Mouse (Mus musculus) R1 (cell line): ENCODE measurements around the gene Reep6.
A peak's percentile ranks its signal among the peaks of the same experiment; 100 is the strongest.

Experiments
- DNase-seq: peaks from one replicate; pipeline ENCODE4 v3.0.0-alpha.2; 2018; ENCODE audit warnings: low read depth, low spot score

Reep6 gene

DNA sequence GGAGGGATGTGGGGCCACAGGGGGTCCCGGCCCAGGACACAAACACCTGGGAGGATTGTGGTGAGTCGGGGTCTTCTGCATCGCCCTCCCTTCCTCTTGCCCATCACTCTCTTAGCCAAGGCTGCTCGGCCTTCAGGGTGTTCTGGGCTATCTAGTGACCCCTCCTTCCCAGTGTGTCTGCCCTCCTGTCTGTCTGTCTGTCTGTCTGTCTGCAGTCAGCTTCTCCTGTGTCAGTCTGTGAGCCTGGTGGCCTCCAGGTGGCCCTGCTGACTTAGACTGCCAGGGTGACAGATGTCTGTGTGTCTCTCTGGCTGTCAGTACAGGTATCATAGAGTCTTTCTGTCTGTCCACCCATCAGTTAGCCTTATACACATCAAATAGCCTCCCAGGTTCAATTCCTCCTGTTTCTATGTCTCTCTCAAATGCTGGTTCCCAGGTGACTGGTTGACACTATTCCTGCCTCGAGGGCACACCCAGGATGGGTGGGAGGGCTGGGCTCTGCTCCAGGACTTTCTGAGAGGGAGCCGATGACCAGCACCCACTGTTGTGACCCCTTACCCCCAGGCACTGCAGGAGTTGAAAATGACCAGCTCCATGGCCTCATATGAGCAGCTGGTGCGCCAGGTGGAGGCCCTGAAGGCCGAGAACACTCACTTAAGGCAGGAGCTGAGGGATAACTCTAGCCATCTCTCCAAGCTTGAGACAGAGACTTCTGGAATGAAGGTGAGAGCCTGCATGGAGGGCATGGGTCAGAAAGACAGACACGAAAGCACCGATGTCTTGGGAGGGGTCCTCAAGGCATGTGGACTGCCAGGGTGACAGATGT, 28.3 kb upstream of the Reep6 start:
- DNase-seq: no peak

DNA sequence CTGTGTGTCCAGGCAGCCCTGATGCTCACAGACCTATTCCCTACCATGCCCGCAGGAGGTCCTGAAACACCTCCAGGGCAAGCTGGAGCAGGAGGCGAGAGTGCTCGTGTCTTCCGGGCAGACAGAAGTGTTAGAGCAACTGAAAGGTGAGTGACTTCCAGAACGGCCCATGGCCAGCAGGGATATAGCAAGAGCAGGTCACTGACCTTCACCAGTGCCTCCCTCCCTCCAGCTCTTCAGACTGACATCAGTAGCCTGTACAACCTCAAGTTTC, 27.7 kb upstream of the Reep6 start:
- no peak for DNase-seq

DNA sequence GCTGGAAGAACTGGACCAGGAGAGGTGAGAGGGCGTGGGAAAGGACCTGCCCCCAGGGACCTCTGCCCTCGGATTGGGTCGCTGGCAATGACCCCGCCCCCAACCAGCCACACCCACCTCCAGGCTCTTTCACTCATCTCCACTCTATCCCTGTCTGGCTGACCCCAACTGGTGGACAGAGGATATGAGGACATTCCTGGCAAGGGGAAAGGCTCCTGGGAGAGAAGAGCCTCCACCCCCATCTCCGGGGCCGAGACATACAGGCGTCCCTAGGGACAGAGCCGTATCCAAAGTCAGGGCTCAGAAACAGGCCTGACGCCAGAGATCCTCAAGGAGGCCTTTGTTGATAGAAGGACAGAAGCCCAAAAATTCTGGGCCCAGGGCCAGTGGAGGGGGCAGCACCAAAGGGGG, 27.3 kb upstream of the Reep6 start:
- DNase-seq: peak; percentile 62

DNA sequence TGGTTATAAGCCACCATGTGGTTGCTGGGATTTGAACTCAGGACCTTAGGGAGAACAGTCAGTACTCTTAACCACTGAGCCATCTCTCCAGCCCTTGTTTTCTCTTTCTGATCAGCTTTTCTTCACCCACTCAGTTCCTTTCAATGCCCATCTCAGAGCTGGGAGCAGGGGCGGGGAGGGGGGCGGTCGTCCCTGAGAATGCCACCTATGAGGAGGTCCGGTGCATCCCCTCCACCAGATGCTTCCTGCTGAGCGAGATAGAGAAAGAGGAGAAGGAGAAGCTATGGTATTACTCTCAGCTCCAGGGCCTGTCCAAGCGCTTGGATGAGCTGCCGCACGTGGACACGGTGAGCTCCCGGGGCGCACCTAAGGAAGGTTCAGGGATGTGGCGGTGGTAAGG, 25.3 kb upstream of the Reep6 start:
- DNase-seq: no peak

DNA sequence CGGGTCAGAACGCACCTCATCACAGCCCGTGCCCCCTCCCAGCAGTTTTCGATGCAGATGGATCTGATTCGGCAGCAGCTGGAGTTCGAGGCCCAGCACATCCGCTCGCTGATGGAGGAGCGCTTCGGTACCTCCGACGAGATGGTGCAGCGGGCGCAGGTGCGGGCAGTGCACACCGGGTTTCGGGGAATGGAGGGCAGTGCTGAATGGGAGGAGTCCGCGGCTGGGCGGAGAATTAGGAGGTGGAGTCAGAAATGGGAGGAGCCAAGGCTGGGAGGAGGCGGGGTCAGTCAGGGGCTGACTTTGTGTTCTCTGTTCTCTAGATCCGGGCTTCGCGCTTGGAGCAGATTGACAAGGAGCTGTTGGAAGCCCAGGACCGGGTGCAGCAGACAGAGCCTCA, 24.9 kb upstream of the Reep6 start:
- DNase-seq: peak; percentile 91

DNA sequence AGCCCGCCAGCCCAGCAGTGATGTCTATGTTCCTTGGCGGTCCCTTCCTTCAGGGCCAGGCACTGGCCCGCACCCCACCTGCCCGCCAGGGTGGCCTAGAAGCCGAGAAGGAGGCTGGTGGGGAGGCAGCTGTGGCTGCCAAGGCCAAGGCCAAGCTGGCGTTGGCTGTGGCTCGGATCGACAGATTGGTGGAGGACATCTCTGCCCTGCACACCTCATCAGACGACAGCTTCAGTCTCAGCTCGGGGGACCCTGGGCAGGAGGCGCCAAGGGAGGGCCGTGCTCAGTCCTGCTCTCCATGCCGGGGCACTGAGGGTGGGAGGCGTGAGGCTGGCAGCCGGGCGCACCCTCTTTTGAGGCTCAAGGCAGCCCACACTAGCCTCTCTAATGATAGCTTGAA, 18.2 kb upstream of the Reep6 start:
- no peak for DNase-seq

DNA sequence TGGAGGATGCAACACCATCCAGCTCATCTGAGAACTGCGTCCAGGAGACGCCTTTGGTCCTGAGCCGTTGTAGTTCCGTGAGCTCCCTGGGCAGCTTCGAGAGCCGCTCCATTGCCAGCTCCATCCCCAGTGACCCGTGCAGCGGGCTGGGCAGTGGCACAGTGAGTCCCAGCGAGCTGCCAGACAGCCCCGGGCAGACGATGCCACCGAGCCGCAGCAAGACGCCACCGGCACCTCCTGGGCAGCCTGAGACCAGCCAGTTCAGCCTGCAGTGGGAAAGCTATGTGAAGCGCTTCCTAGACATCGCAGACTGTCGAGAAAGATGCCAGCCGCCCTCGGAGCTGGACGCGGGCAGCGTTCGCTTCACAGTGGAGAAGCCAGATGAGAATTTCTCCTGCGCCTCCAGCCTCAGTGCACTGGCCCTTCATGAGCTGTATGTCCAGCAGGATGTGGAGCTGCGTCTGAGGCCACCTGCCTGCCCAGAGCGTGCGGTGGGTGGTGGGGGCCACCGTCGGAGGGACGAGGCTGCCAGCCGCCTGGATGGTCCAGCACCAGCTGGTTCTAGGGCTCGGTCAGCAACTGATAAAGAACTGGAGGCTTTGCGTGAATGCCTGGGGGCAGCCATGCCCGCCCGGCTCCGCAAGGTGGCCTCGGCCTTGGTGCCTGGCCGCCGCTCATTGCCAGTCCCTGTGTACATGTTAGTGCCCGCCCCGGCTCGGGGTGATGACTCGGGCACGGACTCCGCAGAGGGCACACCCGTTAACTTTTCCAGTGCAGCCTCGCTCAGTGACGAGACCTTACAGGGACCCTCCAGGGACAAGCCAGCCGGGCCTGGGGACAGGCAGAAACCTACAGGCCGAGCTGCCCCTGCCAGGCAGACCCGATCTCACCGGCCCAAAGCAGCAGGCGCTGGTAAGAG, 16.9 kb upstream of the Reep6 start:
- no peak for DNase-seq

DNA sequence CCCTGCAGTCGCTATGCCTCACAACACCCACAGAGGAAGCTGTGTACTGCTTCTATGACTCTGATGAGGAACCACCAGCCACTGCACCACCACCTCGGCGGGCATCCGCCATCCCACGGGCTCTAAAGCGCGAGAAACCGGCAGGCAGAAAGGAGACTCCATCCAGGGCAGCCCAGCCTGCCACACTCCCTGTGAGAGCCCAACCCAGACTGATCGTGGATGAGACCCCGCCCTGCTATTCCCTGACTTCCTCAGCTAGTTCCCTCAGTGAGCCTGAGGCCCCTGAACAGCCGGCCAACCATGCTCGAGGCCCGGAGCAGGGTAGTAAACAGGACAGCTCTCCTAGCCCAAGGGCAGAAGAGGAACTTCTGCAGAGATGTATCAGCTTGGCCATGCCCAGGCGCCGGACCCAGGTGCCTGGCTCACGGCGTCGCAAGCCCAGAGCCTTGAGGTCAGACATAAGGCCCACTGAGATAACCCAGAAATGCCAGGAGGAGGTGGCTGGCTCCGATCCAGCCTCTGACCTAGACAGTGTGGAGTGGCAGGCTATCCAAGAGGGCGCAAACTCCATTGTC, 16.0 kb upstream of the Reep6 start:
- no peak for DNase-seq

DNA sequence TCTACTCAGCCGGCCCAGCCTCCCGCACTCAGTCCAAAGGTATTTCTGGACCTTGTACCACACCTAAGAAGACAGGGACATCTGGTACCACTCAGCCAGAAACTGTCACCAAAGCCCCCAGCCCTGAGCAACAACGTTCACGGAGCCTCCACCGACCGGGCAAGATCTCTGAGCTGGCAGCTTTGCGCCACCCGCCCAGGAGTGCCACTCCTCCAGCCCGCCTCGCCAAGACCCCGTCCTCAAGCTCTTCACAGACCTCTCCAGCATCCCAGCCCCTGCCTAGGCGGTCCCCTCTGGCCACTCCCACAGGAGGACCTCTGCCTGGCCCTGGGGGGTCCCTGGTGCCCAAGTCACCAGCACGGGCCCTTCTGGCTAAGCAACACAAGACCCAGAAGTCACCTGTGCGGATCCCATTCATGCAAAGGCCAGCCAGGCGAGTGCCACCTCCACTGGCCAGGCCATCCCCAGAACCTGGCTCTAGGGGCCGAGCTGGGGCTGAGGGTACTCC, 15.2 kb upstream of the Reep6 start:
- no peak for DNase-seq

DNA sequence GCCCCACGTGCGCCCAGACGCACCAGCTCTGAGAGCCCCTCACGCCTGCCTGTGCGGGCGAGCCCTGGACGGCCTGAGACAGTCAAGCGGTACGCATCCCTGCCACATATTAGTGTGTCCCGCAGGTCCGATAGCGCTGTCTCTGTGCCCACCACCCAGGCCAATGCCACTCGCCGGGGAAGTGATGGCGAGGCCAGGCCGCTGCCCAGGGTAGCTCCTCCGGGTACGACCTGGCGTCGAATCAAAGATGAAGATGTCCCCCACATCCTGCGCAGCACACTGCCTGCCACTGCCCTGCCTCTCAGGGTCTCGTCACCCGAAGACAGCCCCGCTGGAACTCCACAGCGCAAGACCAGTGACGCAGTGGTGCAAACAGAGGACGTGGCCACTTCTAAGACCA, 14.4 kb upstream of the Reep6 start:
- DNase-seq: no peak

DNA sequence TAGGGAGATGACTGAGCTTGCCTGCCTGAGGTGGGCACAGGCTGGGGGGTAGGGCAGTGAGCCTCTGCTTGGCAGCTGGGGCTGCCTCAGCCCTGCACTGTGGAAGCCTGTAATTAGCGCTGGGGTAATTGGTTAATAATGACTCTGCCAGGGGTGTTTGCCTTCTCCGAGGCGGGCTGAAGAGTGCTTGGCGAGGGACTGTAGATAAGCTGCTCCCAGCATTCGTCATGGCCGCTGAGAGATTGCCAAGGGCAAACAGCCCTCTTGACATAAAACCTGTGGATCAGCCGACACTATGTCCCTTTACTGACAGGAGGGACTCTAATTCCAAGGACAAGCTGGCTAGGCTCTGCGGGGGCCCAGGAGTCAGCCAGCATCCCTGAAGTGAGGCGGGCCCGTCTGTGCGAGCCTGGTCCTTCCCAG, 13.4 kb upstream of the Reep6 start:
- no peak for DNase-seq

DNA sequence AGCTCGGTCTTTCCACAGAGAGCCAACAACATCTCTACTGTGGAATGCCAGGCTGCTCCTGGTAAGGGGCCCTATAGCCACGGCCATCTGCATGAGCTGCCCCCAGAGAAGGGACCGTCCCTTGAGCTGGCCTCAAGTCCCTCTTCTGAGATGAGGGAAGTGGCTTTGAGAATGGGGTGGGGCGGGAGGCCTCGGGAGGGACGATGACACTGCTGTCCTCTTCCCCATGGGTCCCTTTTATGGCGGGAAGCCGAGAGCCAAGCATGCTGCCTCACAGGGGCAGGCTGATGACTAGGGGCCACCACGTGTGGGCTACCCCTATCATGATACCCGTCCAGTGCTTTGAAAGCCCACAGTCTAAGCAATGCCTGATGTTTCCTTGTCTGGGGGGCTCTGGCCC, 12.7 kb upstream of the Reep6 start:
- no peak for DNase-seq

DNA sequence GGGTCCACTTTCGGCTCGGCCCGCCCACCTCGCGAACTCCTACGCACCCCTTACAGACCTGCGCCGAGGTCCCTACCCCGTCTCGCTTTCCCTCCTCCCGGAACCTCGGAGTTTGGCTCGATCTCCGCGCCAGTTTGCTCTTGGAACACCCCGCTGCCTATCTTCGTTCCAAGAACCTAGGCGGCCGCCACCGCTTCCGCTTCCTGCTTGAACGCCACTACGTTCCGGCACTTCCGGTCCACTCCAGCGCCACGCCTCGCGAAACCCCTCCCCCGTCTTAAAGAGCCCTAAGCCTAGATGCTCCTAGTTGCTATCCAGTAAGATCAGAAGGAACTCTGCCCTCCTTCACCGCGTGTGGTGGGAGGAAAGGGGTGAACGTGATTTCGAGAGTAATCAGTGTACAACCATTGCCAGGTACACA, 9.4 kb upstream of the Reep6 start, which contains the start of gene 2310011J03Rik:
Gene 2310011J03Rik, minus strand, starts transcription at position 198 of the 421 bp plus-strand sequence.
- DNase-seq: peak; percentile 96

DNA sequence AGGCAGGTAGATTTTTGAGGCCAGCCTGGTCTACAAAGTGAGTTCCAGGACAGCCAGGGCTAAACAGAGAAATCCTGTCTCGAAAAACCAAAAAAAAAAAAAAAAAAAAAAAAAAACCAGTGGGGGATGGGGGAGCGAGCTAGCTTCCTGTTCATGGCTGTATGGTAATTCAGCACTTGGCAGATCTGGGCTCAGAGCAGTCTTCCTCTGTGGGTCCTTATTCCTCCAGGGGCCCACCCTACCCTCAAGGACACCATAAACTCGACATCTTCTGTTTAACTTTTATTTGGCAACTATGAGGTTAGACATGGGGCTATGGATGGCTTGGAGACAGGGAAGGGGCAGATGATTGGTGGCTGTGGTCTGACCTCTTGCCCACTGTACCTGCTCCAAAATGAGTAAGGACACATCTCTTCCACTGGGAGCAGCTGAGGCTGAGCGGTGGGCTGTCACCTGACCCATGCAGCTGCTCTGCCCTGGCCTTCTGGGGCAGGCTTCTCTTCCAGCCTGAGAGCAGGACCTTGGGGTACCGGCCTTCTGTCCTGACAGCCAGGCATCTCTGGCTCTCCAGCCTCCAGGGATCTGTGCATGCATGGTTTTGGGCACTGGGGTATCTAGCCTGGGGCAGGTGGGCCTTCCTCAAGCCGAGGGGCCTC, 8.6 kb upstream of the Reep6 start:
- DNase-seq: no peak

DNA sequence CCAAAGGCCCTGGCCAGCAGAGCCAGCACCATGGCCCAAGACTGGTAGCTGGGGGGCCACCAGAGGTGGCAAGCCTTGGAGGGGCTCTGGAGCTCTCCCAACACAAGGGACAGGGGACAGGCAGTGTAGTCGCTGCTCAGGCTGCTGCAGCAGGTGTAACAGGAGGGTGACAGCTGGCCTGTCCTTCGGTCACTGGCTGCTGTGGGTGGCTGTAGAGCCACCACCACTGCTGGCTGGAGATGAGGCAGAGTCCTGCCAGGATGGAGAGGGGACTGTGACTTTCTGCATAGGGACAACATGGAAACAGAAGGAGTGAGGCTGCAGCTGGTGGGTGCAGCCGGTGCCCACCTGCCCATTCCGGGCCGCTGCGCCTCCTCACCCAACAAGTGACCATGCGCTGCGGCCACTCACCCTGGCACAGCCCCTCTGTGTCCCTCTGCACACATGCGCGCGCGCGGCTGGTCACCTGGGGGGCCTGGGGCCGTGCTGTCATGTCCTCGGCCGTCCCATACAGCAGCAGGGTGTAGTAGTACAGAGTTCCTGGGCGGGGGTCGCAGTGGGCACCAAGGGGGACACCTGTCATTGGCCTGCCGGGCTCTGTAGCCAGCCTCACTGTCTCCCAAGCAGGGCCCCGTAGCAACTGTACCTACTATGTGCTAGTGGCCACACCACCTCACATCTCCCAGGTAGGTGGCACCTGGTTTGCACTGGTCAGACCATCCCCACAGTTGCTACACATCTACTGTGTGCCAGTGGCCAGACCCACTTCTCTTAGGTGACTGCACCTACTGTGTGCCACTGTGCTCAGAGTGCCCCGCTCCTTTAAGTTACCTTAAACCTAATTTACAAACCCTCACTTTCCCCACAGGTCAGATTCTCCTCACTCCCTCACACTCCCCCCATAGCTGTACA, 7.8 kb upstream of the Reep6 start:
- no peak for DNase-seq

DNA sequence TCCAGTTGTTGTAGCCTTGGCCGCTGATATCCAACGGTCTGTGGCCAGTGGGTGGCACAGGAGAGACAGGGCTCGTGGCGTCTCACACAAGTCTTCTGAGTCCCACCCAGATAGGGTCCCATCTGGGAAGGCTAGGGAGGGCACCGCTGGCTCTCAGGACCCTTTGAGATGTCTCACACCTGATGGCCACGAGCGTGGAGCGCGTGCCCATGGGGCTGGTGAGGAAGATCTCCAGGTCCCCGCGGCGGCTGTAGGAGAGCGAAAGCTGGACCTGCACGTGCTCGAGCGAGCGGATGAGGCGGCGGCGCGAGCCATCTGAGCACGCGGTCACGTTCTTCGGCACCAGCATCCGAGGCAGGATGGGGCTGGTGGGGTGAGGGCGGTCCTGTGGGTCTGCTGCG, 6.9 kb upstream of the Reep6 start:
- no peak for DNase-seq

DNA sequence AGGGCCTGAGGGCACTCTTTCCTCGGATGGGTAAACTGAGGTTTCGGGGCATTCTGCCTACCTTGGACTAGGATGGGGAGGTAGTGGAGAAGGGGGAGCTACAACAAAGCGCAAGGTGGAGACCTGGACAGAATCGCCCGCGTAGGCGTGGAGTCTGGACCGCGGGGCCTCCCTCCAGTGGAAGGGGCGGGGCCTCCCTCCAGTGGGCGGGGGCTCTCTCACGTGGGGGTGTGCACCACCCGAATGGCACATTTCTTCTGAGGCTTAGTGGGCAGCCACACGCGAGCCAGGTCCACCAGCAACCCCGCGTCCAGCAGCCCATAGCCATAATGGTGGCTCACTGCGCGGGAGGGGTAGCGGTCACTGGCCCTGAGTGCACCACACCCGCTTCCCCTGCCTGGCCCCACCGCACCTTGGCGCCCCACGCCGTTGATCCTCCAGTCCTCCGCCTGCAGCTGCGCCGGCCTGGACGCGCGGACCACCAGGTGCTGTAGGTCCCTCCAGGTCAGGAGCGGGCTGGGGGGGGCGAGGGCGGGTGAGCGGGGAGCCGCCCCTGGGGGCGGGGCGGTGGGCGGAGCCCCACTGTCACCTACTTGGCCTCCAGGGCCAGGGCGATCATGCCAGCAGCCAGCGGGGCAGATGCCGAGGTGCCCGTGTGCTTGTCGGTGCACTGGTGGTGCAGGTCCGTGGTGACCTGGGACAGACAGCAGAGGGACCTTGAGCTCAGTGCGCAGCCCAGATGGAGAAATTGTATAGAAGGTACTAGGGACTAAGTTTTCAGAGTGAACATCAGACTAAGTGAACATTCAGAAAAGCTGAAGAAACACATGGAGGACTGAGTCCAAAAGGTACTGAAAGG, 6.3 kb upstream of the Reep6 start:
- peak; percentile 66 for DNase-seq

DNA sequence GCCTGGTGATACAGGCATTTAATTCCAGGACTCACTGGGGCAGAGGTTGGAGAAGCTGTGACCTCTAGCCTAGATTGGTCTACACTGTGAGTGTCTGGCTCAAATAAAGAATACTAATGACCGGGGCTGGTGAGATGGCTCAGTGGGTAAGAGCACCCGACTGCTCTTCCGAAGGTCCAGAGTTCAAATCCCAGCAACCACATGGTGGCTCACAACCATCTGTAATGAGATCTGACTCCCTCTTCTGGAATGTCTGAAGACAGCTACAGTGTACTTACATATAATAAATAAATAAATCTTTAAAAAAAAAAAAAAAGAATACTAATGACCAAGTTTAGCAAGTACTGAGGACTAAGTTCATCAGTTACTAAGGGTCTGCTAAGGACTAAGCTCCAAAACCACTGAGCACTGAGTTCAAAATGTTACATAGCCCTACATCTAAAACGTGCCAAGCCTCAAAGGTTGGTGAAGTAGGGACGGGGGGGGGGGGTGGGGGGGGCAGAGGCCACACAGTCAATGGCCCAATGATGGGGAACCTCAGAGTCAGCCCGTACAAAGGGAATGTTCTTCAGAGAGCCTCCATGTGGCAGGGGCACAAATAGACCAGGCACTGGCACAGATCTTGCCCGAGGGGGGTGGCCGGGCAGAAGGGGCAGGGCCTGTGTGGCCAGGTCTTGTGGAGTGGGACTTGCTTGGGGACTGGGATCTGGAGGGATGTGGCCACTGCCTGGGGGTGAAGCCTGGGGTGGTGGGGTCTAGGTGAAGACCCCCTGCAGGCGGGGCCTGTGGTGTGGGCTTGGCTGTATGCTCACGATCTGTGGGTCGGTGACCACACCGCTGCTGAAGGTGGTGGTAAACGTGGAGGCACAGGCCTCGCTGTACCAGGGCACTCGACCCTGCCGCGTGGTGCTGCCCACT, 5.4 kb upstream of the Reep6 start:
- DNase-seq: no peak

DNA sequence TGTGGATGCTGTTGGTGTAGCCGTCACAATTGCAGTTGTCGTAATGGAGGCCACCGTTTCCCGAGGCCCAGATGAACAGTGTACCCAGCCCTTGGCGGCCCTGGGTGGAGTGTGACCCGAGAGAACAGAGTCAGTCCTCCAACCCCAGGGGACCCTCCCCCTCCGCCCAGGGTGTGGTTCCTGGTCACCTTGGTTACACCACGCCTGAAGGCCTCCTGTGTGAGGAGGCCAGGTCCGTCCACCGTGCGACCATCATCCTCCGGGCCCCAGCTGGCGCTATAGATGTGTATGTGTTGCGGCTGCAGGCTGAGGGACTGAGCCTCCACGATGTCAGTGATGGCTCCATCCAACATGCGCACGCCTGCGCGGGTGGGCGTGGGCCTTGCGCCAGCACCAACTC, 4.7 kb upstream of the Reep6 start:
- no peak for DNase-seq
